Mouse (Mus musculus) layer of hippocampus, postnatal 14 days (tissue): ENCODE results near the gene Dab2. TPM values are rescaled to one million over a fixed set of nuclear protein-coding genes. Genes with fewer than 3 reads are reported as not detected.
A peak's percentile ranks its signal among the peaks of the same experiment; 100 is the strongest.

Experiments used
- DNase-seq, 2 experiments: peaks; one replicate each; pipeline ENCODE4 v3.0.0; 2021 to 2022; ENCODE audit warnings: low spot score in 2 of 2, mixed read lengths in 1 of 2
- total RNA-seq, 2 experiments: library from RNA; stranded (reverse); gene quantifications; 2 replicates each; pipeline ENCODE4 v1.2.3; 2021

Gene Dab2
- total RNA-seq, 2 experiments from 2014 or later = 16.1 to 21.7 TPM

DNA sequence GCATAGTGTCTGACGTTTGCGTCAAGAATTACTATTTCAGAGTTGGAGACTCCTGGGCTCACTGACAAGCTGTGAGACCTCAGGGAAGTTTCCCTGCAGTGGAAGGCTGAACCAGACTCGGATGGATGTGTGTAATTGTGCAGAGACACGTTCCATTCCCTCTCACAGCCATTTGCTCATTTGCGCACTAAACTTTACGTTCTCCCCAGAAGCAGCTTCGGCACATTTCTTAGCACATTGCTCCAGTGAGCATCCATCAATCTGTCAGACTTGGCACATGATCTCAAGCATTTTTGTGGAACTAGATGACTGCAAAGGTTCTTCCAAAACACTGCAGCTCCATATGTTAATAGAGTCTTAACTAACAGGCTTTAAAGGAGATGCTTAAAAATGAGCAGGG is 24.0 kb downstream of the Dab2 start:
- peak; percentile 6 to 60 for DNase-seq

DNA sequence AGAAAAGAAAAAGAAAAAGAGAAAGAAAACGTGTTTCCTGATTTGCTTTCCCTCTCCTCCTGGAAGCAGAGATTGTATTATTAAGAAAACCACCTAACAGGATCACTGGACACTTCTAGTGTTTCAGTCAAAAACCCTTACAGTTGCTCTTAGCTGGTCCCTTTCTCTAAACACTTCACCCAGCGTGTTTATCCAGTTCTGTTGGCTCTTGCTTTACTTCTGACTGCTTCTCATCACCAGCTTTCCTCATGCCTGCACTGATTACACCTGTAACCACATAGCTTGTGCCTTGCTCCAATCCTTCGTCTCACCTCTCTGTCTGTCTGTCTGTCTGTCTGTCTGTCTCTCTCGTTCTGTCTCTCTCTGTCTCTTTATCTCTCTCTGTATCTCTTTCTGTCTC is 25.9 kb downstream of the Dab2 start:
- DNase-seq = no peak

DNA sequence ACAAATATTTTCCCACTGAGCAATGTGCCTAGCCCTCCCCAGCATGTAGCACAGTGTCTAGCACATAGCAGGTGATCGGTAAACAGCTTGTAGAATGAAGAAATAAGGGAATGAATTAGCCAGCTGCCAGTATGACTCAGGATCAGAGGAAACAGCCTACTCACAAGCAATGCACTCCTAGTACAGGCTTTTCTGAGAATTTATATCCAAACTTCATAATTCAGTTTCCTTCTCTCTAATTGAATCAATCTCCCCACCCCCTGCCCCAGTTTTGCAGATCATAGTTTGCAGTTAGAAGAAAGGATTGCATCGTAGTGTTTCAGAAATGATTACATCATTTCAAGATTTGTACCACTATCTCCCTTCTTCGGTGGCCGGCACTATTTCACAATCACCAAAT is 26.4 kb downstream of the Dab2 start:
- peak in 1 of 2 experiments; percentile 11 for DNase-seq

DNA sequence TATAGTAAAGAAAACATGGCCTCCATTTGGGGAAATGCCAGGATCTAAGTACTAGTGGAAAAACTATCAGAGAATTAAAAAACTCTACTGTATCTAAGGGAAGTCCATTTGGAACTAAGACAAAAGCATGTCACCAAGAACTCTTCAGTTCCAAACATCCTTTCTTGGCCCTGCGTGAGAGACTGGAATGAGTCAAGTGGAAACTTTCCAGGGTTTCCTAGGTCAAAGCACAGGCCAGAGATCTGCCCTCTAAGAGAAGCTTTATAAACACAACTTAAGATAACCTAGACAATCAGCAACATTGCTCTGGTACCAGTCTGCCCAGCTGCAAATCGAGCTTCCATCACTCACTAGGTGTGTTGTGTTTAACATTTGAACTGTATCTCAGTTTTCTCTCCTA is 31.8 kb downstream of the Dab2 start:
- DNase-seq = no peak

DNA sequence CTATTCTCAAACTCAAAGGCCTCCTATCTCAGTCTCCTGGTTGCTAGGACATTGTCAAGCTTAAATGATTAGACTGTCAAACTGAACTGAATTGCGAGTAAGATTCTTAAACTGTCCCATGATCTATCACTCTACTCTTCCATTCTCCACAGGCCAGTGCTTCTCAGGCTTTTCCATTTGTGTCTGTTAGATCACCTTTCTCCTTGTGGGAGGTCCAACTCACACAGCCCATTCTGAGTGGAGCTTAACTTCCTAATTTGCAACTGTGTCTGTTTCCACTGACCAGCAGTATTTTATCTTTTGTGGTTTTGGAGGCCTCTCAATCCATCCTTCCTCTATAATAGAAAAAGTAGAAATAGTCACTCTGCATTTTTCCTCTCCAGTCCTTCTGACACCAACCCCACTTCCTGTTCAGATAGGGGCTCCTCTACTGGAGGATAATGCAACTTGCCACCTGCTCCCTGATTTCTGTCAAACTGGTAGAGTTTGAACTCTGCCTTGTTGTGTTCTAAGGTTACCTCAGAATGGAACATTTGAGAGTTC is 35.1 kb downstream of the Dab2 start:
- DNase-seq = no peak

DNA sequence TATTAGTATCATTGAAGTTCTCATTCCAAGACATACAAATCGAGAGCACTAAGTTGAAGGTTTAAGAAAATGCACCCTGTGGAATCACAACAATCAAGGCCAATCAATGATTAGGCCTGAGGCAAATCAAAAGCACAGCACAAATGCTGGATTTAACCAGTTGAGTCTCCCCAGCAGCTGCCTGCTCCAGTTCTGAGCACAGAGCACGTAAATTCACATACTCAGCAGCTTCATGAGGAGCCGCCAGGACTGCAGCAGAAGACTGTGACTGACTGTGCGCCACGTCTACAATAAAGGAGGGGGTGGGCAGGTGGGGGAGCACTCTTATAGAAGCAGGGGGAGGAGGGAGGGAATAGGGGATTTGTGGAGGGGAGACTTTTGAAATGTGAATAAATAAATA is 40.2 kb downstream of the Dab2 start:
- no peak for DNase-seq

DNA sequence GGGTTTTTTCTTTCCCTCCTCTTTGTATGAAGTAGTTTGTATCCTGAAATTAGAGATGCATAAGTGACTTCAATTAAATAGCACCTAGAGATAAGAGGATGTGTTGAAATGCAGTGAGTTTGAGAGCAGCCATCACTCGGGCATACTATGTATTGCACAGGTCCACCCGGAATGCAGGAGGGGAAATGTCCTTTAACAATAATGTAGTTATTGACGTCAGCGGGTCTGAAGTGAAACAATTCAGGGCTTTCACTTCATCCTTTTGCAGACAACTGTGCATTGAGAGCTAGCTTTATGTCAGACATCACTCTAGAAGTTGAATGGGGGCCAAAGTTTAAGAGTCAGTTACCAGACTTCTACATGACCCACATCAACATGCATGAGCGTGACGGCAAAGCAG is 40.8 kb downstream of the Dab2 start:
- no peak for DNase-seq

DNA sequence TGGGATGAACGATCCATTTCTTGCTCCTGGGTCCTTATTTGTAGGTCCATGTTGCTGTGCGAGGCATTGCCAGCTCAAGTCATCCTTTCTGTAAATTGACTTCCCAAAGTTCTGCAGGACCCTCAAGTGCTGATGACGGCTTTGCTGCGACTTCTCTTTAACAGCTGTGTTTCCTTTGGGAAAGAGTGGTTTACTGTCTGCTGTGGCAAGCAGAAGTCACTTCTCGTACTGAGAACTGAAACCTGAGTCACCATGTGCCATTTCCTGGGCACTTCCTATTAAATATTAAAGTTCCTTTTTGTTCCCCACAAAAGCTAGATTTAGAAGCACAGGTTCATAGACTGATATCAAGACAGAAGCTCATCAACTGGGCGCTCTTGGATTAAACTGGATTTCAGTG is 41.8 kb downstream of the Dab2 start:
- peak in 1 of 2 experiments; percentile 4 for DNase-seq

DNA sequence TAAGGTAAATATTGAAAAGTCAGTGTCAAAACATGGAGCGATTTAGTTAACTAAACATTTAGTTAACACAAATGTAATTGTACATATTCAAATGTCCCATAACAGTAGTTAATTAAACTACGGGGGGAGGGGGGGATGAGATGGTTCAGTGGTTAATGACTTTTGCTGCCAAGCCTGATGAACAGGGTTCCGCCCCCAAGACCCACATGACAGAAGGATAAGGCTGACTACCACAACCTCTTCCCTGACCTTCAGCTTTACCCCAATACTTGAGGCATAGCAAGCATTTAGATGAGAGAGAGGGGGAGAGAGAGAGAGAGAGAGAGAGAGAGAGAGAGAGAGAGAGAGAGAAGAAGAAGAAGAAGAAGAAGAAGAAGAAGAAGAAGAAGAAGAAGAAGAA is 54.3 kb downstream of the Dab2 start:
- no peak for DNase-seq

DNA sequence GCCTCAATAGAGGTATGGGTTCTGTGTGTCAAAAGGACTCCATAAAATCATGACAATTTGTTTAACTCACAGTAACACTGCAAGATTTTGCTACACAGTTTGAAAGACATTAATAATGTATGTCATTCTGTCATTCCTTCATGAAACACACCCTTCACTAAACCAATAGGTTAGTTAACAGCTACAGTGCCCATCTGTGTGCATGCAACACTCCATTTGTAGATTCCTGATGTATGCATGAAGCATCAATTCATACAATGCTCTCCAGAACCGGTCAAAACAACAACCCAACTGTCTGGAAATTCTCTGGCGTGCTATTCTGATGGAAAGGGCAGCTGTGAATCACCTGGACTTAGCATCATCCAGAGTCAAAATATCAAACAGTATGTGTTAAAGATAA is 60.3 kb downstream of the Dab2 start:
- peak in 1 of 2 experiments; percentile 2 for DNase-seq

DNA sequence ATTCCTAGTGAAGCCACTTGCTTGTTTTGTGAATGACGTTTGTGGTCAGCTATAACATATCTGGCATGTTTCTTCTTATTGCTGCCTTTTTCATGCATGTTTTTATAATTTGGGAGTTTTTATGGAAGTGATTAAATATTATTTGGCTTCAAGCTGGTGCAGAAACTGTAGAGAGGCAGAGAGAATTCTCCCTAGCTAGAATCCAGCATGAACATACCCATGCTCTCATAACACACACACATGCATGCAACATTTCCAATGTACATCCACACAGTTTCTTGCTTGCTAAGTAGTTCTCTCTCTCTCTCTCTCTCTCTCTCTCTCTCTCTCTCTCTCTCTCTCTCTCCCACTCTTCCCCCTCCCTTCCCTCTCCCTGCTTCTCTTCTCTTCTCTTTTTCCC is 70.4 kb downstream of the Dab2 start:
- DNase-seq = no peak

DNA sequence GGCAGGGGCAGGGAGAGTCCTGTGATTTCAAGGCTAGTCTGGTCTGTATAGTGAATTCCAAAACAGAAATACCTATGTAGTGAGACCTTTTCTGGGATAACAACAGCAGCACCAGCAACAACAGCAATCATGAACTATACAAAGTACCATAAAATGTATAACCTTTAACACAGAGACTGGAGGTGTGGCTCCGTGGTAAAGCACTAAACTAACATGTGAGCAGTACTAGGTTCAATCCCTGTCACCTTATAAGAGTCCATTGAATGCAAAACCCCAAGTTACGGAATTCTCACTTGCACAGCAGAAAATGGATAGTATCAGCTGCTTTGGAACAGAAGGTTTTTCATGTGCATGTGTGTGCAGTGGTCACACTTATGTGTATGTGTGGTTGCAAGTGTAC is 71.9 kb downstream of the Dab2 start:
- no peak for DNase-seq

DNA sequence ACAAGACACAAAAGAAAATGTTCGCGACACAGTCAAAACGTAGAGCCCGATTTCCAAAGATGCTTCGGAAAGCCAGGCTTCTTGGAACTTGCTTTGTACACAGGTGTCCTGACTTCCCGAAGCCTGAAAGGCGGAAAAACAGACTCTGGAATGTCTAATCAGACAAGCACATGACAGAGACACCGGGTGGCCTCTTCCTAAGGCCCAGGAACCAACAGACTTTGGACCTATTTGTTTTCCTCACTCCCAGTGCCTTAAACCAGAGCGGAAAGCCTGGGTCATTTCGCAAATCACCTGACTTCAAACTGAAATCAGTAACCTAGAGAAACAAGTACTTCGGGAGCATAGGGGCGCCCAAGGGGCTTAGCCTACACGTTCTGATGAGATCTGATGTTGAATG is 75.4 kb downstream of the Dab2 start:
- DNase-seq = no peak

DNA sequence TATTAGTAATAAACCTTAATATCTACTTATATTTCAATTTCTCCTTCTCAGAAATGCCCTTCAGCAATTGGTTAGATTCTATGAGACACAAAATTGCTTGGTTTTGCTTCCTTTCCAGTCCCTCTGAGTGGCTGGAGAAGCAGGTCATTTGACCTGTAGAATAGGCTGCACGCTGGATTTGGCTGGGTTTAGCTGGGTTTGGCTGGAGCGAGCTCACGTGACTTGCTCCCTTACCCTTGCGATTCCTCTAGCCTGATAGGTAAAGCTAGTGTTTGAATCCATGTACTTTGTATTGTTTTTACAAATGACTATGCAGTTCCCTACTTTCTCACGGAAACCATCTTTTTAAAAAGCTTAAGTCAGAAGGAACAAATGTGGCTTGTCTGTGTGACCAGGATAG is 76.4 kb downstream of the Dab2 start:
- no peak for DNase-seq

DNA sequence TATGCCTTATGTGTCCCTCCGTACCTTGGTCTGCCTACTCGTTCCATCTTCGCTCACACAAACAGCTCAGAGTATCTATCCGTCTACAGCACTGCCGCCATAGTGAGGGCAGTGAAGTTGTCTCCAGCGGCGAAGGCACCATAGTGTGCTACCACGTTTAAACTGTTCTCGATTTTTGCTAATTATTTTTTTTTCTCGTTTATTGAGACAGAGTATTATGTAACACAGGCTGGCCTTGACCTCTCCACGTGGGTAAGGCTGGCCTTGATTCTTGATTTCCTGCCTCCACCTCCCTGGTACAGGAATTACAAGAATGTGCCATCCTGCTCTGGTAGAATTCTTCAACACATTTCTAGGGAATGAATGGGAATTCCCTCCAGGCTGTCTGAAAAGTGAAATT is 77.2 kb downstream of the Dab2 start:
- DNase-seq = no peak

DNA sequence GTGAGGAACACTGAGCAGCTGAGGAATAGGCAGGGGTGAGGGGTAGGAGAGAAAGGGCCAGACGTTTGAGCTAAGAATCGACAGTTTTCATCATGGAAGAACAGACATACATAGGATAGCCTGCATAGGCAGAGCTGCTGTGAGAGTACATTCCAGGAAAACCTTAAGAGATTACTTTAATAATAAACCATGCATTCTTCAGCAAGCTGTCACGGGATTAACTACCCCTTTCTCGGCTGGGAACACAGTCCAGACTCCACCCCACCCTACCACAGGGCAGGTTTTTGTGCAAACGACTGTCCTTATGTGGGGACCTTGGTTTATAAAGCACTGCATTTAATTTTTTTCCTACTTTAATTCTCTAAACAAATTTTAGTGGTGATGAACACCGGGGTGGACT is 84.4 kb downstream of the Dab2 start:
- DNase-seq = no peak

DNA sequence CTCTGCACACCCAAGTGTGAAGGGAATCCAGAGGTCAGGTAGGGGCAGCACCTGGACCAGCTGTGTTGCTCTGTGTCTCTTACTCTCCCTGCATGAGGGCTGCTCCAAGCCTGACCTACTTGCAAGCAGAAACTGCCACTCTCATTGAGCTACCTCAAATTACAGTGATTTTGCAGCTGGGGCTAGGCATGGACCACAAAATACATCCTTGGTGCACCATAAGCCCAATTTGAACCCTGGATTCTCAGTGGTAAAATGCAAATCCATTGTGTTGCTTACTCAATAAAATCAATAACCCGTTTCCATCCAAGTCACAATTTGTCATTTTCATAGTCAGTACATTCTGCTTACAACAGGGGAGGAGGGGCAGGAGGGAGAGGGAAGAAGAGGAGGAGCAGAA is 85.7 kb downstream of the Dab2 start:
- DNase-seq = no peak

DNA sequence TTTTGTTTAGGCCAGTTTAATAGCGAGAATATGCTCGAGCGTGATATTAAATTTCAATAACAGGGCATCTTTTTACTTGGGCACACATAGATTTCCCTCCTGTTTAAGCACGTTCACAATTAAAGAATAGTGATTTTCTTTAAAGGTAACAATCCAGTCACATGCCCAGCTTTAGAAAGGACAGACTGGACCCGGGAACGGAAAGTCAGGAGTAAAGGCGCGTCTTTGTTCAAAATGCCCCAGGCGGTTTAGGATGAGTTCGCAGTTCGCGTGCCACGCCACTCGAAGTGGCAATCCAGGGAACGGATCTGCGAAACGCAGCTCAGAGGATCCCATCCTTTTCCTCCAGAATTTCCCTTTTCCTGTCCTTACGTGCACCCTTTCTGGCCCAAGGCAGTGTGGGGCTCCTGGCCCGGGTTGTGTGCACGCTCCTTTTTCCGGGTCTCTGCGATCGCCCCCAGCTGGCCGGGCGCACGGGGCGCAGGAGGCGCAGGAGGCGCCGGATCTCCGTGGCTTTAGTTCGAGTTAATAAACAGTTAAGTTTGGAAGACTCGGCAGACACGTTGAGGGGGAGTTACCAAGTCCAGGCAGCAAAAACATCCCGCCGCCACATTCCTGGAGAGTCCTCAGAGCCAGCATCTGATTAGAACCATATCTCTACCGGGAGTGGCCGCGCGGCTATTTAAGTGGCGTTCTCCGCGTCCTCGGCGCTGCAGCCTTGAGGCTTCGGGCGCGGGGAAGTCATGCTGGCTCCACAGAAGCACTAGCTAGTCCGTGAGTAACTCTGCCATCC is 86.8 kb downstream of the Dab2 start:
- peak; percentile 63 to 72 for DNase-seq

DNA sequence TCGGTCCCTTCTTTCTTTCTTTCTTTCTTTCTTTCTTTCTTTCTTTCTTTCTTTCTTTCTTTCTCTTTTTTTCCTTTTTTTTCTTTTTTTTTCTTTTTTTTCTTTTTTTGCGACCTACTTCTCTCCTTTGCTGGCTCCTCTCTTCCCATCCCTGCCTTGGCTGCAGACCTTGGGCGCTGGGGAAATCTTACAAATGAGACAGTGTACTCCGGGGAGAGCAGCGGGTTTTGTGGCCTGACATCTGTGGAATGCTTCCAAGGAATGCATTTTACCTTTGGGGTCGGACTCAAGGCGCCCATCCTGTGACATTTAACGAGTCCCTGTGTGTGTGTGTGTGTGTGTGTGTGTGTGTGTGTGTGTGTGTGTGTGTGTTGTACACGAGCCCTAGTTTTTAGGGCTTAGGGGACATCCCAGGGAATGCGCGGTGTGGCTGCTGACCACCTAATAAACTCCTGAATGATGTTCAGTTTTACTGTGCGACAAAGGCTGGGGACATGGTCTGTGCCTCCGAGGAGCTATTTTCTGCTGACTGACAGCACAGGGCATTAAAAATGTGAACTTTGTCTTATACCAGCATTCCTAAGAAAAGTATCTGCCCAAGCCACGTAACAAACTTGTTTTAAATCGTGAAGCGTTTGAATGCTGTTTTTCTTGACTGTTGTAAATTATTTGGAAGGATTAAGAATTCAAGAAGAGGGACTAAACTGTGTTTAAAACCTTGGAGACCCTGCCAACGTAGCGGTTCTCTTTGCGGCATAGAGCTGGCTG is 87.6 kb downstream of the Dab2 start:
- peak in 1 of 2 experiments; percentile 6 for DNase-seq

DNA sequence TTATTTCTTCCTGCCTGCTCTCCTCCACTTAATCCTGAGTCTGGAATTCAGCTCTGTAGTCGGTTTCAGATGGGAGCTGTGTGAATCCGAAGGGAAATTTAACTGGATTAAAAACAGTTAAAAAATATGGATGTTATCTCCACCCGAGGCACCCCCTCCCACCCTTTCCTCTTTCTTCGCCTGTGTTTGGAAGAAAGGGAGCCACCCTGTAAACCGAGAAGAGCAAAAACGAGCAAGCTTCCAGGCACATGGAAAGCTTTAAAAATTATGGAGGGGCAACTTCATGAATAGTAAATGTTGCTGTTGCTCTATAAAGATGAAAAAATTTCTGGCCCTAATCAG is 88.1 kb downstream of the Dab2 start:
- DNase-seq = no peak

DNA sequence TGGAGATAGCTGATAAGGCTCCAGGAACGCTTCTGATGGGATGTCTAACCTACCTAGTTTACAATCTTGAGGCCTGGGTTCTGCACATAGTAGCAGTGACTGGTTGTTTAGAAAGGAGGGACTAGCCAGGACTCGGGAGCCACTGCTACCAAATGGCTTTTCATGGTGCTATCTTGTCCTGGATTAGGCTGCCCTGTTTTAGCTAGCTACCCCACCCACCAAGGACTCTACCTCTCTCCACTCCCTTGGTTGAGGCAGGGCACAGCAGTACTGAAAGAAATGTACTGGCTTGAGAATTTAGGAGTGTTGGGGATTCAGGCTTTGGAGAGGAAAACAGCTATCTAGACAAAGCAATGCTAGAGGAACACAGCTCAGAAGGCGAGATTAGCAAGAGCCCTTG is 88.6 kb downstream of the Dab2 start:
- DNase-seq = no peak

DNA sequence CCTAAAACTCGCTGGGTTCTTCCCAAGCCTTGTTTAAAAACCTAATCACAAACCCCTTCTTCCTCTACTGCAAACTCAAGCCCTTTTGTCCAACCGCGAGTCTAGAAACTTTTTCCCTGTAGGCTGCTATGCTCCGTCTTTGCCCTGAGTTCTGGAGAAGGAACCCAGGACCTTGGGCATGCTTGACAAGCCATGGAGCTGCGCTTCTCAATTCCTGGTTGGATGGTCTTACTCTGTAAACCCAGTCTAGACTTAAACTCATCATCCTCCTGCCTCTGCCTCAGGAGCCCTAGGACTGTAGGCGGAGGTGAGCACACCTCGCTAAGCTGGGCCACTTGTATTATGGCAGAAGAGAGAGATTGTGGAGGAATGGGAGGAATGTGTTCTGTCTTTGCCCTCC is 89.0 kb downstream of the Dab2 start:
- DNase-seq = no peak

DNA sequence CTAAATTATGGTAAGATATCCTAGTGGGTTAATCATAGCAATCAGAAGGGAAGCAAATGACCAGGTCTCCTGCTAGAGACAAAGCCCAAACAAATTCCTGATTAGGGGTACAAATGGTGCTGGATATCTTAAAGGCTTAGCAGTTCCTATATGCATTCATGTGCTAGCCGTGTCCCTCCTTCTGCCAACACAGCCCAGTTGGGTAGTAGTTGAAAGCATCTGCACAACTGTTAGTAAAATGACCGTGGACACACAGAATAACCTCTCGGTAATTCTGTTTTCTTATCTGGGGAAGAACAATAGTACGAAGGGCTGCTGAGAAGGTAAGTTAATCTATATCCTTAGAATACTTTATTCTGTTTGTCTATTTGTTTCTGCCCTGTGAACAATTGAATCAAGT is 90.5 kb downstream of the Dab2 start:
- DNase-seq = no peak
